Mouse (Mus musculus) CD4-positive, CD25-positive, alpha-beta regulatory T cell, adult 4 months (primary cell): Measurements from ENCODE around the gene Wdfy3. TPM values are rescaled to one million over a fixed set of nuclear protein-coding genes. Genes with fewer than 3 reads are reported as not detected.
"Not testable (repeated sequence)": the region's sequence is repeated elsewhere in the genome, so short reads cannot be mapped to it uniquely, and the experiment has no call there.

Experiments used
- ATAC-seq: one replicate; pipeline ENCODE4 v1.8.0; 2017
- polyA plus RNA-seq, 2 experiments: library from polyadenylated mRNA; unstranded; fragments of 100-300 nt; shearing (Covaris generic); gene quantifications; one replicate each; pipeline ENCODE4 v1.2.1; 2017

Gene Wdfy3
- polyA plus RNA-seq, 2 experiments from 2014 or later: 0.03 TPM; not detected in 1

DNA sequence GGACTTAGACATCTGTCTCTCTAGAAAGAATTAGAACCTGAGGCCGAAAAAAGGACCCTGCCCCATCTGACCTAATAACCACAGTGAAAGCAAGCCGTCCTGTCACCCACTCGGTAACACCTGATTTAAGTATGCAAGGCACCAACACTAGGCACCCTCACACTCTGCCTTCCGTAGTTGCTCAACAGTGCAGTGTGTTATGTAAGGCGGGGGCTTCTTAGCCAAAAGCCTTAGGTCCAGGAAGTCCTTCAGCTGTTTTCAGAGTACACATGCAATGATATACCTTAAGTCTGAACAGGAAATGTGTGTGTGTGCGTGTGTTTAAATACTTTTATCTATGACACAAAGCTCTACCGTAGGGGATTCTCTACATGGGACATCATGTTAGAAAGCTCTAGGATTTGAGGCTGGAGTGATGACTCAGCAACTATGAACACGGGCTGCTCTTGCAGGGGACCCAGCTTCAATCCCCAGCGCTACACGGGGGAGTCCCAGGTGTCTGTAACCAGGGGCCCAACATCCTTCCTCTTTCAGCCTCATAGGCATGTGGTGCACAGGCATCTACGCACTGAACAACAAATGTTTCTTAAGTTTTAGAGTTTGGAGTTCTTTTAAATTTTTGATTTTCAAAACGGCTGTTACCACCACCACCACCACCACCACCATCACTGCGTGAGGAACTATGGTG lies 131.7 kb downstream of the Wdfy3 start:
- ATAC-seq: no peak

GRCm38 (mm10) chr5:101937362-101937761 lies 132.4 kb downstream of the Wdfy3 start:
- ATAC-seq: no peak

DNA sequence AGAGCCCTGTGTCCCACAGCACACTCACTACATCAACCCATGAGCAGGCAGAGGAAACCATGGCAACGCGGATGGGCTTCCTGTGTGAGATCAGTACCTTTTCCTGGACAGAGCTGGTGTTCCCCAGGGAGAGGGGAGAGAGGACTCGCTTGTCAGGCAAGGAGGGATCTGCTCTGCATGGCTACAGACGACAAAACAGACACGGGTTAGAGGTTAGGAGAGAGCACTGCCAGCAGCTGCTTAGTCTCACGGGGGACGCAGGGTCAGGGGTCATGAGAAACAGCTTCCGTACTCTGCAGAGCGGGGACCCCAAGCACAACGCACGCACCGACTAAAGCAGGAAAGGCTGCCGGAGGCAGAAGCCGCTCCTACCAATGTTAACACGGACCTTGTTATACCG lies 133.8 kb downstream of the Wdfy3 start:
- no peak for ATAC-seq

GRCm38 (mm10) chr5:101934629-101935028 lies 135.1 kb downstream of the Wdfy3 start:
- ATAC-seq: no peak

- ATAC-seq: no peak
Observed at GRCm38 (mm10) chr5:101932971-101933810, 136.5 kb downstream of the Wdfy3 start.

- no peak for ATAC-seq
Observed at GRCm38 (mm10) chr5:101931997-101932396, 137.7 kb downstream of the Wdfy3 start.

GRCm38 (mm10) chr5:101926311-101926710 lies 143.4 kb downstream of the Wdfy3 start:
- ATAC-seq: no peak

GRCm38 (mm10) chr5:101923710-101924109 lies 146.0 kb downstream of the Wdfy3 start:
- no peak for ATAC-seq

DNA sequence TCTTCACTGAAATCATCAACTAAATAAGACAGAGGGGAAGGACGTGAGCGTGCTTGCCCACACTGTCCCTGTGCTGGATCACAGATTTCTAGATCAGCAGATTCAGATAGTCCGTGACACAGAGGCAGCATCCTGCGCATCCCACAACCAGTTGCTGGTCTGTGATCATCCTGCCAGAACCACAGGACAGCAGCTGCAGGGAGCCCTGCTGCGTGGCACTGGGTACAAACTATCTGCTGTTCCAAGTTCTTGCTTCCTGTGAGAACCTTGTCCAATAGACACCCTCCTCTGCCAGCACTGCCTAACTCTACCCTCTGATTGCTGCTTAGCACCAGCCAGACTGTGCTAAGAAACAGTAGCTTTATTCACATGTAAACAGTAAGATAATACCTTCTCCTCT lies 150.2 kb downstream of the Wdfy3 start:
- no peak for ATAC-seq

GRCm38 (mm10) chr5:101909468-101909867 lies 160.3 kb downstream of the Wdfy3 start:
- ATAC-seq: no peak

DNA sequence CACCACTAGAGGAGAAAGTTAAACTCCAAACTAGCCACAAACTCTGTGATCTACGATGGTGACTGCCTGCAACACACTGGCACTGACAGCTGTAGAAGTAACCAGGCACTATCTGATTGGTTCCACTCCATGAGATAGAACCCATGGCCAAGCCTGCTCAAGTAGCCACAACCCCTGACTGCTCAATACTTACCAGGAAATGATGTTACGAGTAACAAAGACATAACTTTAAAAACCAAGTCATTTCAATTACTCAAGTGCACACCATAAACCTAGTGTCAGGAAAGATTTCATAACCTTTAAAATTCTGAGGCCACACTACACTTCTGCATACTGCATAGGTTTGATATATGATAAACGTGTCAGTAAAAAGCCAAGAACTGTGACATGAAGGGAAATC lies 164.1 kb downstream of the Wdfy3 start:
- no peak for ATAC-seq

DNA sequence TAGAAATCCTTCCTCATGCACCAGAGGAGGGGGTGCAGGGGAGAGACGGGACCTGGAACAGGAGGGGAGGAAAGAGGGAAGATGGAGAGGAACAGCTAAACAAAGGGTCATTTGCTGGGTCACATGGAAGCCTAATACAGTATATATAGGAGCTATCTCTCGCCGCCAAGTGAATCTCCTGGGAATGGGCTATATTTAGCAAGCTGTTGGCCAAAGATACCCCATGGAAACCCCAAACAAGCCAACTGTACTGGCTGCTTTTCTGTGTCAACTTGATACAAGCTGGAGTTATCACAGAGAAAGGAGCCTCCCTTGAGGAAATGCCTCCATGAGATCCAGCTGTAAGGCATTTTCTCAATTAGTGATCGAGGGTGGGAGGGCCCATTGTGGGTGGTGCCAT lies 164.9 kb downstream of the Wdfy3 start:
- ATAC-seq: not testable (repeated sequence)

DNA sequence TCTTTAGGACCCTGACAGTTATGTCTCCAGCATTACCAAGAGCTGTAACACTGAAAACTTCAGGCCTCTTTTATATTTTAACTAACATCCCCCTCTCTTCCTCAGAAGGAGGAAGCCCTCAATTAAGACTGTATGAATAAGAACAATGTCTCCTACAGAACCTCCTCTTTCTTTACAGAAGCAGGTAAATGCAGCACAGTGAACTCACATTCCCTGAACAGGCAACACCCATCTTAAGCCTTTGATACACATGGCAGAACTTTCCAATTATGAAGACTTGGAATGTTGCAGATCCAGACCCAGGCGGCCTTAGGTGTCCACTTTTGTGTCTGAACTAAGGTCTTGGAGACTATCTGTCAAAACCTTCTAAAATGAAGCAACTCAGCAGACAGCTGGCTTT lies 167.0 kb downstream of the Wdfy3 start:
- no peak for ATAC-seq

GRCm38 (mm10) chr5:101899981-101900380 lies 169.7 kb downstream of the Wdfy3 start:
- ATAC-seq: no peak

DNA sequence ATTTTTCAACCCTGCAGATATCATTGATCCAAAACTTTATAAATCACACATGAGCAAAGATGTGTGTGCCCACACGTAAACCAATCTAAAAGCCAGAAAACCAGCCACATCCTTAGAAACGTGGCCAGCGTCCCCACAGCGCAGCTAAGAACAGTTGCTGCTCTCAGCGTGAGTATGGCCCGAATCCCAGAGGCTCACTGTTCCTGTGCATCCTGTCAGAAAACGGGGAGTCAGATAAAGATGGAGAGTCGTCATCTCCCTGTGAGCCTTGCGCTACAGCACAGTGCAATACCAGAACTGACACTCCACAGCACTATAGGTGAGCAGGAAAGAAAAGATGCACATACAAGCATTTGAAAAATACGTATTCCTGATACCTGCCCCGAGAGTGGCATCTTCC lies 172.9 kb downstream of the Wdfy3 start:
- no peak for ATAC-seq

DNA sequence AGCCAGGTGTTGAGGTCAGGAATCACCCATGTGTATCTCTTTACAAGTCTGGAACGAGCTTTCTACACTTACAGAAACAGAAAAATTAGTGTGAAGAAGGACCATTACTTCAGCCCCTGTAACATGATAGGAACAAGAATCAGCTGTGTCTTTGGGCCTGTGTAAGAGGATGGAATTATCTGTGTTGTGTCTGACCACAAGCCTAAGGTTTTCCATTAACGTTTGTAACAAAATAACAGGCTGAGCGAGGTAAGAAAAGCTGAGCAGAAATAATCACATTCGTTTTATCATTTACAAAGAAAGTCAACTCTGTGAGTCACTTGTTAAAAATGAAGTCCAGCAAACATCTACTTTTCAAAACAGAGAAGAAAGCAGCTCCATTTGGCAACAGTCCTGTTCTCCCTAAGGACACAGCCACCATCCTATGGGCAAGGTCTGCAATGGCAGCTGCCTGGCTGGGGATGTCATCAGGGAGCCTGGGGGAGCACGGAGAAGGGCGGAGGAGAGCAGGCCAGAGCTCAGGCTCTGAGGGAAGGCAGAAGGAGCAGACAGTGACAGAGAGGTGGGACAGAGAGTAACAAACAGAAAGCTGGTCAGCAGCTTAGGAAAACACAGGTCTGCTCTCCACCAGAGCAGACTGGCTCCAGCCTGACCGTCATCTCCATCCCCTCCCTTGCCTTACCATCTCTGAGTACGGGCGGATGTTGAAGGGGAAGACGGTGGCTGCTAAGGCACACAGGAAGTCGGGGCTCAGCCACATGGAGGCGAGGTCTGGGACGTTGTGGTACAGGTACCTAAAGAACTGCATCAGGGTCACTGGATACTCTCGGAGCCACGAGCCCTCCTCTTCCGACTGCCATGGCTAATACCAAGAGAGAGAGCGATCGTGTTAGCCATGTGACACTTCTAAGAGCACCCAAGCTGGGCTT lies 173.7 kb downstream of the Wdfy3 start:
- ATAC-seq: no peak

DNA sequence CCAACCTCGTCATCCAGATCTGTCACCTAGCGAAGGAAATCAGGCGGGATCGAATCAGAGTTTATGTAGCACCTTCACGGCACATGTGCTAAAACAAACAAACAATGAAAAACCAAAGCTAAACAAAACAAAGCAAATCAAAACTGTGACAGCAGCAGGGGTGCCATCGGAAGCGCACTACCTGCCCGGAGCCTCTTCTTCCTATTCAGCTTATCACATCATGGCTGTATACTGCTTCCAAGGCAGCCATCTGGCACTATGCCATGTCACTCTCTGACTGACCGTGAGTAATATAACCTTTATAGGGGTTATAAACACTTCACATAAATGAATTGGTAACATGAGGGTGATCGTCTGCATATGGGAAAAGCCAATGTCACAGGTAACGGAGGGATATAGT lies 174.6 kb downstream of the Wdfy3 start:
- ATAC-seq: no peak

DNA sequence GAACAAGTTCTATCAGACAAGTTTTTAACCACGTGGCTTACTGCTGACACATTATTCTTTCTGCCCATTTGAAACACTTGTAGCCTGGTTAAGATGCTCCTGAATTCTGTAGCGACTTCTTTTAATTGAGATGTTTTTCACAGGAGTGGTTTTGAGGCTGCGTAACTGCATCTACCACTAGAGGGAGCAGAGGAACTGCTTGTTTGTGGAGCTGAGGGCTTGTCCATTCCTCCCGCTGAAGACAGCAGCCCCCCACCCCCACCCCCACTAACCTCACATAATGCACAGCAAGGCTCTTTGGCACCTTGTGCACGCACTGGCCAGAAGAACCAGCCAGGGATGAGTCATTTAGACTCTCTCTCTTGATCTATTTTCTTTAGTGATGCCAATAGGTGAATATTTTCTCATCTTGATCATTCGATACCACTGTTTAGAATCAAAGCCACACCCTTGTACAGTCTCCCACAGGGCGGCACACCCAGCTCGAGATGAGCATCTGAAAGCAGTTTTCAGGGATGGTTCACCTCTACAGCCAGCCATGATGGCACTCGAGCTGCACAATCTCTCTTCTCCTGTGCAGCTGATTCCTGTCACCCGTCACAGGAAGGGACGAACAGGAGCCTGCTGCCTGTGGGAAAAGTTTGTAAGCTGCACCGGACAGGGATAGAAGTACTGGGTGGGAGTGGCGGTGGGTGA lies 175.8 kb downstream of the Wdfy3 start:
- ATAC-seq: no peak

GRCm38 (mm10) chr5:101891694-101892416 lies 177.9 kb downstream of the Wdfy3 start:
- no peak for ATAC-seq

DNA sequence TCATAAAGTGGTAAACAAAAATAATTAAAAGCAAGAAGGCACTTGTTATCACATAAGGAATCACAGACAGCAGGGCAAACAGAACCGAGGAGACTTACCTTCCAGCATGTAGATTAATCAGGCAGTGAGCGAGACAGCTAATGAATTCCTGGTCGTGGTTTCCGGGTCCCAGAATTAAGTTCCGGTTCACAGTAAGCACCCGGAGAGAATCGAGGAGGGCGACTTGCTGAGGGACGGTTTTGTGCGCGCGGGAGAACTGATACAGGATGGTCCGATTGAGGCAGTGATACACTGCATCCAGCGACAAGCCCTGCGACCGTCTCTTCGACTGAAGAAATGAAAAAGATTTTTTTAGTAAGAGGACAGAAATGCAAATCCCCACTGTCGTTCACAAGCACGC lies 181.7 kb downstream of the Wdfy3 start:
- ATAC-seq: no peak

GRCm38 (mm10) chr5:101885039-101885438 lies 184.7 kb downstream of the Wdfy3 start:
- no peak for ATAC-seq

DNA sequence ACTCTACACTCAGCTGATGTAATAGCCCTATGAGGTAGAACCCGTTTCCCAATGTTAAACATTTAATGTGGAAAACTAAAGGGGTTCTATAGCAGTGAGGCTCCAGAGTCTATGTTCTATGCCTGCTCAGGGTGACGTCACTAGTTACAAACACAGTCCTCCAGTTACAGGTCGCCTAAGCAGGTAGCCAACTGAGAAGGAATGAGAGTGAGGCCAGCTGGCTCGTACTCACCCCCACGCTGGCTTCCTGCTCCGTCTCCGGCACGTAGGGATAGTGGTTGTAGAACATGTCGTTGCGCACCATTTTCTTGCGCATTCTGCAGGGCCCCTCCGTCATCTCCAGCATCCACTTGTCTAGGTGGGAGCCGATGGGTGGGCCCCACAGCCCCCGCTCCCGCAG lies 187.5 kb downstream of the Wdfy3 start:
- no peak for ATAC-seq
